Mouse (Mus musculus) adrenal gland, postnatal 25 days (tissue): ENCODE measurements at regions not wholly inside any gene's neighbourhood (a gene's known extent, or its start where the extent isn't known, plus 50 kb on each side); places are given as distances from the start of the nearest gene placed in this dataset.
A peak's percentile ranks its signal among the peaks of the same experiment; 100 is the strongest.
"Not testable (repeated sequence)": the region's sequence is repeated elsewhere in the genome, so short reads cannot be mapped to it uniquely, and the experiment has no call there.

Experiments
- DNase-seq: peaks from one replicate; pipeline ENCODE4 v3.0.0; 2021; ENCODE audit warnings: mixed read lengths

DNA sequence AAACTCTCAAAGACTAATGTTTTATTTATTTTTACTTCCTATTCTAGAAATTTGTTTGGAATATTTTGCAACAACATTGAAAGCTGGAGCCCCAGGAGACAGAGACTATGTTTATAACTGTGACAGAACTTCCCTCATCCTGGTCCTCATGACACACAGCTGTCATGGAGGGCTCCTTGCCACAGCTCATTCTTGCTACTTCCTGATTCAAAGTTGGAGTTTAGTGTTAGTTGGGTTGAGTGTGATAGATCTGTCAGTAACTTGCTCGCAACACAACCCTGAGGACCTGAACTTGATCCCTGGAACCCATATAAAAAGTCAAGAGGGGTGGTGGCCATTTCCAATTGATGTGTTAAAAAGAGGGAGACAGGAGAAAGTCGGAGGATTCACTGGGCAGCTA lies 328.3 kb upstream of the Nox3 start:
- no peak for DNase-seq

DNA sequence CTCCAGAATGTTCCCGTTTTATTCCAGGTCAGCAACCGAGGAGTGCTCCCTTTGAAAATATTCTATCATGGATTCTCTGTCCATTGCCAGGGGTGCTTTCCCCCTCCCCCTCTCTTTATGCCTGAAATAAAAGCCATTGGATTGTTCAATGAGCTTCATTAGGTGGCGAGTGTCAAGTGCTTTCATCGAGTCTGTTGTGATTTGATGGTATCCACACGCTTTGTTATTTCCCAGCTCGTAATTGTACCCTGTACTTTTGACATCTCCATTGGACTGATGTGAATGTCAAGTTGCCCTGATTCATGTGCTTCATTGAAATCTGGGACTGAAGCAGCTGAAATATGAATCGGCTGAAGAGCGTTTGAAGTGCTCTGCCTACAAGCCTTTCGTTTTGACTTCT lies 333.1 kb upstream of the Nox3 start:
- DNase-seq: no peak

DNA sequence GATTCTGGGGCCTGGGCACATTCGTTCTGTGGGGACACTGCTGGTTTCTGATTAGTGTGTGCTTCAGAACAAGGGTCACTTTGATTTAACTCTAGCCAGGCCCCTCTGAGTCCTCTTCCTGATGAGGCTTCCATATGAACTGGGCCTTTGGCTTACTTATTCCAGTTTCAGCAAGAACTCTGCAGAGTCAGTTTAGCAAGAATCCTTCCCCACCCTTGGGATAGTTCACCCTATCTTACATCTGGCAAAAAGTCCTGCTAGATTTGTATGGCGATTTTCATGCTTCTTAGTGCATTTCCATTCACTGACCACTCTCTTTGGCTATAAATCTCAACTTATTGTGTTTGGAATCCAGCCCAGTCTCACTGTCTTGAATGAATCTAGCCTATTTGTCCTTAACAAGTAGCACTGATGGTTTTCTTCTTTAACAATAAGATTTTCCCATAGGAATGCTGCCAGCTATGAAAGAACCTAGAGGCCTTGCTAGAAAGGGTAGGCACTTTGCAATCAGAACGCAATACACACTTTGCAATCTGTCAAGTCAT lies 338.8 kb upstream of the Nox3 start:
- DNase-seq: no peak

DNA sequence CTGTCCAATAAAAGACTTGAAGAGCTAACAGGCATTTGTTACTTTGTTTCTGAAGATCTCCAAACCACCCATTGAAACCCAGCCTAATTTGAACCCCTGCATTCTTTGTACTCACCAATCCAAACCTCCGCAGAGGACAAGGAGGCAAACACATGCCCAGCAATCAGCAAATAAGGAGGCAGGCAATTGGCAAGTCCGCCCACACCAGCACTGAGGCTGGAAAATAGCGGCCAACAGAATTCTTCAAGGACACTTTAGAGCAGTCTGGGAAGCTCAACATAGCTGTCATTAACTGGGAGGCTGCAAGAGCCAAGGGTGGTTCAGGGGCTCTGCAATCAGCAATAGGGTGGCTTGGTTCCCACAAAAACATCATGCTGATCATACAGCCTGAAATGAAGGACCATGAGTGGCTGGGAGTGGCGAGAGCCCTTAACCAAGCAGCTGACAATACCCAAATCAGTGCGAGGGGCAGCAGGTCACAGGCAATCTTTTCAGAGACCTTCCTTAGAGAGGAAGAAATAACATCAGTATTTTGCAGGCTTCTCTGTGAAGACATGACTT lies 344.1 kb upstream of the Nox3 start:
- peak; percentile 2 for DNase-seq

DNA sequence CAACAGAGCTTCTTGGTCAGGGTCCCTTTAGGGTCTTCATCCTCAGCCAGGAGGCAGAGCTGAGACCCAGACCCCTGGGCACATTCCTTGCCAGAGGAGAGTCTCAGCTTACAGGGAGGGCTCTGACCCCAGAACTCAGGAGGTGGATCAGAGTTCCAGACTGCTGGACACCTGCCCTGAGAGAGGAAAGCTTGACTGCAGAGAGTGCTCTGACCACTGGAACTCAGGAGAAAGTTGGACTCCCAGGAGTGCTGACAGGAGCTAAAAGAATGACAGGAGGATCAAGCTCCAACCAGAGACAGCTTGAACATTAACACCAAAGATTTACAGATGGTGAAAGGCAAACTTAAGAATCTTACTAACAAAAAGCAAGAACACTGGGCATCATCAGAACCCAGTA lies 364.1 kb upstream of the Nox3 start:
- DNase-seq: not testable (repeated sequence)

DNA sequence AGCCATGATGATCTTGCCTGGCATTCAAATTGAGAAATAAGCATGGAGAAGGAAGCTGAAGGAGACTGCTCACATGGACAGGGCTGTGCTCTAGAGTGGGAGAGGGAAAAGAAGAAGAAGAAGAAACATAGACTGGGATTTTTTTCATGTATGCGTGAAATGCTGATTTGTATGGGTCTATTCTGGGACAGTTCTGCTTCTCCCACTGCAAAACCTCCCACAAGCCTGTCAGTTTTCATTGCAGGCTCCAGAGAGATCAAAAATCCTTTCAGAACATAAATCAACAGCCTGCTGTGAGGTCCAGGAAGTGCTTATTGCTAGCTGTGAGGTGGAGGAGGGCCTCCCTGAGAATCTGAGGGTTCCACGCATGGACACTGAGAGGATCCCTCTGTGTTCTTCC lies 377.3 kb upstream of the Nox3 start:
- no peak for DNase-seq

DNA sequence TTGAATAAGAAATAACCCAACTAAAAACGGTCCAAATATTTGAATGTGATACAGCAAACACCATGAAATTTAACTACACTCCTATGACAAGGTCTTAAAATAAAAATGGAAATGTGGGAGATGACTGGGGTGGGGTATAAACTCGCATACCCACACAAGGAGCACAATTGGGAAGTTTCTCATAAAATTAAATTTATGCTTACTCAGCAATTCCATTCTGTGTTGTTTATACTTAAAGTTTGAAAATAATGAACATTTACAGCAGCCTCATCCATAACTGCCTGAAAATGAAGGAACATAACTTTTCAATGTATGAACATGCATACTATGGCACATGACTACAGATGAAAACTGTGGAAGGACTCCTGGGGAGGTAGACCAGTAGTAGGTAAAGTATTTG lies 384.5 kb upstream of the Nox3 start:
- no peak for DNase-seq

DNA sequence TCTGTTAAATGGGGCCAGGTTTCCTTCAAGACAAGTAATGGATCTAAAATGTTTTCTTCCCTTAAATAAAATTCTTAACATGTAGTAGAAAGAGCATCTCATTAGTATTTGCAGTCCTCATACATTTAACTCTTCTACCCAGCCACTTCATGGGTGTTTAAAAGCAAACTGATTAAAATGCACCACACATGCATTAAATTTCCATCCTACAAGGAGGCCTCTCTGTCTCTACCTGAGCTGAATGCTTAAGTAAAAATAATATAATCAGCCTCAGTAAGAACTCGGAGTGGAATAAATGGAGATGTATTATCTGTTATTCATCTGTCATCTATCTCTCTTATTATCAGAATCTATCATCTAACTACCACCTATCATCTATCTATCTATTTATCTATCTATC lies 398.6 kb upstream of the Nox3 start:
- no peak for DNase-seq

DNA sequence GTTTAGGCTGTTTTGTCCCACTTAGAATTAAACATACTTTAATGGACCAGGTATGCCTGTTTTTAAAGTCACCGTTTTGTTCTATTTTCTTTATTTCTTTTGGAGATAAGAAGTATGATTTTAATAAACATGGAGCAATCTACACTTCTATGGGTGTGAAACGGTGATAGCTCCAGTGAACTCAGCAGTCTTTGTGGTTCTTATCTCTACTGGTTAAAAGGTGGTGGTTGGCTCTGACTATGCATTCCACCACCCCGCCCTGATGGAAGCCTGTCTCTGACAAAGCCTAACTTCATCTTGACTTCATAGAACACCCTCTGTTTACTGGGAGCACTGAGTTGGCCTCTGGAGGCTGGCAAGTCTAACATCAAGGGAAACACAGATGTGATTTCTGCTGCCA lies 407.3 kb upstream of the Nox3 start:
- DNase-seq: no peak

DNA sequence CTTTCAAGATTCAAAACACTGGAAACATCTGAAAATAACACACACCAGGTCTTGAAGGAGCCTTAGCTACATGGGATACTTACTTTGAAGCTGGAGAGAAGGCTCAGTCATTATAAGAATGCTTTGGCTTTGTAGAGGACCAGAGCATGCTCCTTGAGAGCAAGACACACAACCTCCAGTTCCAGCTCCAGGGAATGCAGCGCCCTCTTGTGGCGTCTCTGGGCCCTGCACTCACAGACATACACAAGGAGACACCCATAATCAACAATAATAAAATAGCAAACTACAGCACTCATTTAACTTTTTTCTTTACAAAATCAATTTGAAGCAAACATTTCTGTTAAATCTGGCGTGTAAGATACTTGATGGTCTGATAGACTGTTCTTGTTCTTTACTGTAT lies 413.2 kb upstream of the Nox3 start:
- peak; percentile 21 for DNase-seq

DNA sequence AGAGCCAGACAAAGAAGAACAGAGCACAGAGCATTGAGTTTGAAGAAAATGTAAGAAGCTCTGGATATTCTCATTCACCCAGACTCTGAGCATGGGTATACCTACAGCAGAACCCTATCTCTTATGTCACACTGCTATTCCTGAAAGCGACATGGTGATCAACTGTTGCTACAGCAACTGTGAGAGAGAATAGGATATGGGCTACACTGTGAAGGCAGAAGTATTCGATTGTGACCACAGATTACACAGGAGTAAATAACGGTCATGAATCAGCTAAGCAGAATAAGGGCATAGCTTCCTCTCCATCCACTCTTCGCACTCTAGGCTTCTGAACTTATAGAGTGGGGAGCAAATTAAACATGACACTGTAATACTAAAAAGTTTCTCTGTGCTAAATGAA lies 417.0 kb upstream of the Nox3 start:
- no peak for DNase-seq

DNA sequence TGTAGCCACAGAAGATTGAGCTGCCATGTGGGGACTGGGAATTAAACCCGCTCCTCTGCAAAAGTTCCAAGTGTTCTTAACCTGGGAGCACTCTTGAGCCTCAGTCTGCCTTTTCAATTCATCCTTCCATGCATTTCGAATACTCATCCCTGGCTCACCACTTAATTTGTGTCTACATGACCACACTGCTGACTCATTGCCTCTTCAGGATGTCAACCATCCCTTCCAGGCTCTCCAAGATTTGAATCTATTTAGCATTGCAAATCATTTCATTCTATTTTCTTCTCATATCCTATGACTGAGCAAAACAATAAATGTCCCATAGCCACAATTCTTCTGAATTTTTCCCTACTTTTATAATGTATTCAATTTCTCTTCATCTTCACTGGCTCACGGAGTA lies 420.4 kb upstream of the Nox3 start:
- no peak for DNase-seq

DNA sequence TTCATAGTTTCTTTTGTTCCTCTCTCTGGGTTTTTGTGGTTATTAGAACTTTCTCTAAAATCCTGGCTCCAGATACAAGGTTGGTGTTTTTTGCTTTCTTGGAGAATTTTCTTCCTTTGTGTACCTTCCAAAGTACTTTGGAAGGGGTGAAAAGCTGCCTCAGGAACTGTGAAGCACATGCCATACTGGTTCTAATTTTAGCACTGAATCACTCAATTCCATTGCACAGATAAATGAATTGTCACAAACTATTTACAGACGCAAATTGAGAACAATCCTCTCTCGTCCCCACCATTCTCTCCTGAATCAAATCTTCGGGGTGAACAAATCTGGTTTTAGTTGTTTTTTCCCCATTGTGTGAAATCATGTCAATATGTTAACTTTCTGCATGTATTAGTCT lies 437.6 kb upstream of the Nox3 start:
- DNase-seq: no peak

DNA sequence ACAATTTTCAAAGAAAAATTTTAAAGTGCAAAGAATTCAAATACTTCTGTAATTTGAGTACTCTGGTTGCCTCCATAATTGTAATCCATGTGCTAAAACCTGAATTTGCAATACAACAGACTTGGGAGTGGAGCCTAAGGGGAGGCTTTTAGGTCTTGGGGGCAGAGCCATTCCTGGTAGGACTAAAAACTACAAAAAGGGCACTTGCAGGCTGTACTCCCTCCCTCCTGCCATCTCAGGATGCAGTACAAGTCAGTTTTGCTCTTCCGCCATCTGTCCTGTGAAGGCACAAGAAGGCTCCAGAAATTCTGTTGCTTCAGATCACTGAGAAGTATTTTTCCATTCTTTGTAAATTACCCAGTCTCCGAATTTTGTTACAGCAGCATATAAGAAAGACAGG lies 467.4 kb upstream of the Nox3 start:
- no peak for DNase-seq

DNA sequence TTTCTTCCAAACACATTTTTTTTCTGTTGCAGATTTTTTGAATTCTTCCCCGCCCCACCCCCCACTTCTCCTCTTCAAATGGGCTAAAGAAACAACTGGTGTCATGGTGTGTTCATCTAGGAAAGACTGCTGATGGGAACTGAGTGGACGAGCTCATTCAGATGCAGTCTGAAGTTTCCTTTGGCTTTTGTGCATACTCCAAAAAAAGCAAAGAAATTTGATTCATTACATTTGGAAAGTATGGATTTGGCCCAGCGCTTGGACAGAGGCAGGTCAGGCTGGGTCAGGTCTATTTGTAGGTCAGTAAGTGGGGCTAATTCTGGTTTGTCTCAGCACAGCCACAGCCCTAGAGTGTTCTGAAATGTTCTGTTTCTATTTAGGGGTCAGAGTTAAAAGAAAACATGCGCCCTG lies 477.9 kb upstream of the Nox3 start:
- DNase-seq: no peak

DNA sequence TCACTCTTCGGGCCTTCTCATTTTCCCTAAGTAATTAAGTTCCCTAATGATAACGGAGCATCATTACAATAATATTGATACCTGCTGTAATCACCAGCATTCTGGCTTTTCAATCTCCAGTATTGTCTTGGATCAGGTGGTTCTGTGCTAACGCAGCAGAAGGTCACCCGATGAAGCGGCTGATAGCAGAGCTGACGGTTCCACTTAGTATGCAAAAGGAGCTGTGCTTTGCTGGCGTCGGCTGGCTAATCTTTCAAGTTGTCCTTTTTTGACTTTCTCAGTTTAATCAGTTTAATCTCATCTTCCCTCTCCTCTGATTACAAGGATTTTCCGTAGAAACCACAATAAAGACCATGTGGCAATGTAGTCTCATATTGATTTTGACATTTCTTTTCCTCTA lies 478.9 kb upstream of the Nox3 start:
- DNase-seq: no peak

DNA sequence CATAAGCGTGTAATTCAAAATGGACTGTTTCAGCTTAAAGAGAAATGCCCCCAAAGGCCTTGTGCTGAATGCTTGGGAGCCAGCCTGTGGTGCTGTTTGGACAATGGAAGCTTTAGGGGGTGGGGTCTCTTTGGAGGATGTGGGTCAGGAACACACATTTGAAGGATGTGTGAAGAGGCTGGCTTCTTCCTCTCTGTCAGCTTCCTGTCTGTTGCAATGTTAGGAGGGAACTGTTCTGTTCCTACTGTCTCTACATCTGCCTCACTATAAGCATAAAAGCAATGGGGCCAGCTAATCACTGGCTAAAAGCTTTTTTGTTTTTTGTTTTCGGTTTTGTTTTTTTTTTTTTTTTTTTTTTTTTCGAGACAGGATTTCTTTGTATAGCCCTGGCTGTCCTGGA lies 480.5 kb upstream of the Nox3 start:
- no peak for DNase-seq

DNA sequence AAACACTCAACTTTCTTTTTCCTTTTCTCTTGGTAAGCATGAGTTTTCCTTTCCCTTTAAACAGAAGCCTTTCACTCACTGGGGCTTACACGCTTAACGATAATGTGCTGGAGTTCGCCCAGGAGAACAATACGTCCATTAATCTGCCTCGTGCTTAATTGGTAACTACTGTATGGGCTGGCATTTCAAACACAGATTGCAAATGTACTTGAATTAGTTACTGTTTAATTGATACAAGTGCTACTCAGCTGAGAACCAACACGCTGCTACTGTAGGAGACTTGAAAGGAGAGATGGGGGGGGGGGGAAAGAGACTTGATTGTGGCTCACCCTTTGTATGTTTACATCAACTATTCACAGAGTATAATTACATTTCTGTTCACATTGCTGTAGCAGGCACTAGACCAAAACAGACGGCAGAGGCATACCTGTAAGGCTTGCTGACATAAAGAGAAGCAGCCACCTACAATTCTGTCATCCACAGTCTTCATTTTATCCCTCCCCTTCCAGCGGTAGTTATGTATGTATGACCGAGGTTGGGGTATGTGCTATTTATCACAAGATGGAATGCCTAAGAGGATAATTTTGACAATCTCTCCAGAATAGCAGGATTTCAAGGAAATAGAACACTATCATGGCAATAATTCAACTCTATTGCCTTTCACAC lies 481.6 kb upstream of the Nox3 start:
- no peak for DNase-seq

DNA sequence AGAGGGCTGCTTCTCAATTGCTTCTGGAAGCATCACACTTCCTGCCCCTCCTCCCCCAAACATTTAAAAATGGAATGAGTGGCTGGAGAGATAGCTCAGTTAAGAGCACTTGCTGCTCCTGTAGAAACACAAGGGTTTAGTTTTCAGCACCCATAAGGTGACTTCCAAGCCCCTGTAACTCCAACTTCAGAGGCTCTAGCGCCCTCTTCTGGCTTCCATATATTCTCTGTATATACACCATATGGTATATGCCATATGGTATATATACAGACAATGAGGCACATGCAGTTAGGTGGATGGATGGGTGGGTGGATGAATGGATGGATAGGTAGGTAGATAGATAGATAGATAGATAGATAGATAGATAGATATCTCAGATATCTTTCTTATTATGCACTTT lies 483.2 kb upstream of the Nox3 start:
- DNase-seq: no peak

DNA sequence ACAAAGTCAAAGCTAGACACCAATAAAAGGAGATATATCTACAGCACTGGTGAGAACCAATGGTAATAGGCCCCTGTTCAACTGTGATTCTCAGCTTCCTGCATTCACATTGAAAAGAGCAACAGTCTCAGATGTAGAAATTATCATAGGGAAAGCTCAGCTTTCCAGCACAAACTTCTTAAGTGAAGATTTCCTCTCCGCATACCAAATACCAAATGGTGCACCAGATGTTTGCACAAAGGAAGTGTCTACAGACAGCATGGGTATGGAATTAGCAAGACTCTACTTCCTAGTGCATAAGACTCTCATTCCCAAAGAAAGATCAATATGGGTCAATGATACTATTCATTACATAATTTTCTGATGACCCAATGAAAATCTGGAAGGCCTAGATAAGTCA lies 486.0 kb upstream of the Nox3 start:
- no peak for DNase-seq

DNA sequence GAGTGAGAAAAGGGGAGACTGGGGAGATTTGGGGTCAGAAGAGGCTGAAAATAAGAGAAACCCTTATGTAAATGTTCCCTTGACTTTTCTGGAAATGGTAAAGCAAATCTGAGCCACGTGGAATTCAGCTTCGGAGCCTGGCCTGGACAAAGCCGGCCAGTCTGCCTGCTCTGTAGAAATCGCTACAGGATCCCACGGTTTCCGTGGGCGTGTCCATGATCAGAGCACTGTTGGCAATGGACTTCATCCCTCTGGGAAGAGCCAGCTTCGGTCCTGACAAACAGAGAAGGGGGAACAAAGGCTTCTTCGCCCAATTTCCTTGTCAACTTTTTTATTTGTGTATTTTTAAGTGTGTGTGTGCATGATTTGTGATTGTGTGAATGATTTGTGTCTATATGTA lies 490.7 kb upstream of the Nox3 start:
- DNase-seq: no peak

DNA sequence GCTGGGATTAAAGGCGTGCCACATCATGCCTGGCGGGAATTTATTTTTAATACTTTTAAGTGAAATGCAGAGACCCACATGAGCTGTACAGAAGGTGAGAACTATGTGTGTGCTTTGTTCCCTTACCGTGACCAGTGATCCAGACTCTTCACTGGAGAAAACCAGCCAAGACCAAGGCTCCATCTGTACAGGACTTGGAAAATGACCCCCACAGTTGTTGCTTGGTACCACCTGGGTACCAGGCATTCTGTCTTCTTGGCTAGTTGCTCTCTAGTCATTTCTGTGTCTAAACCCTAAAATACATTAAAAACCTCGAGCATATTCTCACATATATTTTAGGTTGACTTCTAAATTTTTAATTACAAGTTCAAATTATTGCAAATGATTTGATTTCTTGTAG lies 491.5 kb upstream of the Nox3 start:
- DNase-seq: no peak

DNA sequence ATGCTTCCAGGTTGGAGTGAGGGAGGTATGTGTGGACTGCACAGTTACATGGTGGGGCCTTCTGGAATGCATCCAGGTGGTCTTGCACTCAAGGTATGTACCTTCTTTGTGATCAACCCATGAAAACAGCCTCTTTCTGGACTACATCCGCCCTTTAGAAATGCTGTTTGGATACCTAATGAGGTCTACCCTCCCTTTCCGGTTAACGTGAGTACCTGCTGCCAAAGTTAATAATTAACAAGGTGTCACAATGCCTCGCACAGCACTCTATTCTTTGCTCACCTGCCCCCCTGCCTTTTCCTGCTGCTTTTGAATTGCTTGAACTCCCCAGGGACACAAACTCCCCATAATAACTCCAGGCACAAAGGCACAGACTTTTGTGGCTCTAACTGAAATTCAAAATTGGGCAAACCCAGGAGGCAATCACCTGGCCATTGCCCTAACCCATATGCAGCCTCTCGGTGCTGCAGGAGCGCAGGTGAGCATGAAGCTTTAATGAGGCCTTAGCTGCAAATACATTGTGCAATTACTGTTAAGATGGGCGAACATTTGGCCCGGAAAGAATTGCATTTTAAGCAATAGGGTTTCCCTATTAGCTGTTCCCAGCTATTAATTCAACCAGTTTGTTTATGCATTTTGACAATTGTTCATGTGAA lies 500.9 kb upstream of the Nox3 start:
- DNase-seq: no peak

DNA sequence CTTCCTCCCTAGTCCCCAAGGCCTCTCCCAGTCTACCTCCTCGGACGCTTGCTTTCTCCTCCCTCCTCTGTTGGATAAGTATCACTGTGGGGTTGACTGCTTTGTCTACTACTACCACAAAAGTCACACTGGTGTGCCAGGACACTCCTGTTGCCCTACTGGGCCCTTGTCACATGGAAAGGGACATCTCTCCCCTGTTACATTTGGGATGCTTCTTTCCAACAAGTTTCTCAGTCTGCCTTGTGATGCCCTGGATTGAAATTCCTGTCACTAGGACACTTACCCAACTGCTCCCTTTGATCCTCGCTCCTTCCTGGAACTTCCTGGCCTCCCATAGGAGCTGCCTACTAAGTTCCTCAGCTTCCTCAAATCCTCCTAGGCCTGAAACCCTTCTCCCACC lies 501.9 kb upstream of the Nox3 start:
- DNase-seq: no peak
